ENCODE assay signal across 16 mouse cellular contexts in genomic region chr3:85859311-85859710, GRCm38 (mm10). TPM values are rescaled to one million over a fixed set of nuclear protein-coding genes. Genes with fewer than 3 reads are reported as not detected.
"Had no signal": no experiment of that assay in that cellular context is flagged by ENCODE, and none has a peak within 500 bp of the region (broad histone marks: within the 10 kb centered on the region; RNA-seq: fewer than 3 reads in every experiment).

No protein-coding gene starts in this region.

- H3K9me3 ChIP-seq: kidney, embryonic 15.5 days; liver, embryonic 13.5 days; lung, embryonic 15.5 days; midbrain, embryonic 12.5 days; midbrain, embryonic 15.5 days; neural tube, embryonic 13.5 days; stomach, embryonic 15.5 days had no signal

- ATAC-seq: midbrain, embryonic 15.5 days had no signal

- H3K27me3 ChIP-seq: kidney, embryonic 15.5 days; liver, embryonic 13.5 days; lung, embryonic 15.5 days; midbrain, embryonic 12.5 days; midbrain, embryonic 15.5 days; neural tube, embryonic 13.5 days; stomach, embryonic 15.5 days had no signal

- DNase-seq: kidney, postnatal 10 days; layer of hippocampus, postnatal 36 days; liver, embryonic 13.5 days; retina, postnatal 1 day; right cerebral cortex, postnatal 25 days; spleen, adult 18-20 months; thymus, postnatal 25 days had no signal

- H3K4me3 ChIP-seq: kidney, embryonic 15.5 days; left cerebral cortex, adult 2 months; liver, embryonic 13.5 days; lung, embryonic 15.5 days; midbrain, embryonic 12.5 days; midbrain, embryonic 15.5 days; neural tube, embryonic 13.5 days; stomach, embryonic 15.5 days had no signal

- H3K4me2 ChIP-seq: kidney, embryonic 15.5 days; liver, embryonic 13.5 days; lung, embryonic 15.5 days; midbrain, embryonic 12.5 days; midbrain, embryonic 15.5 days; neural tube, embryonic 13.5 days; stomach, embryonic 15.5 days had no signal

- H3K9ac ChIP-seq: kidney, embryonic 15.5 days; liver, embryonic 13.5 days; lung, embryonic 15.5 days; midbrain, embryonic 12.5 days; midbrain, embryonic 15.5 days; neural tube, embryonic 13.5 days; stomach, embryonic 15.5 days had no signal

- H3K4me1 ChIP-seq: midbrain, embryonic 15.5 days; neural tube, embryonic 13.5 days; stomach, embryonic 15.5 days had no signal

- H3K27ac ChIP-seq: kidney, embryonic 15.5 days; left cerebral cortex, adult 2 months; liver, embryonic 13.5 days; macrophage; midbrain, embryonic 12.5 days; midbrain, embryonic 15.5 days; neural tube, embryonic 13.5 days; stomach, embryonic 15.5 days had no signal

- H3K36me3 ChIP-seq: kidney, embryonic 15.5 days; liver, embryonic 13.5 days; lung, embryonic 15.5 days; midbrain, embryonic 12.5 days; midbrain, embryonic 15.5 days; neural tube, embryonic 13.5 days; stomach, embryonic 15.5 days had no signal

RNA-seq across cellular contexts. Expression of gene Glt28d2, which starts 28.0 kb away (rescaled TPM):
- total RNA-seq: megakaryocyte, adult 5-6 weeks had no signal
- polyA plus RNA-seq: macrophage had no signal

RNA-seq across cellular contexts. Expression of gene Gm37240, which starts 28.0 kb away (rescaled TPM):
- total RNA-seq: layer of hippocampus, postnatal 36 days had no signal
- polyA plus RNA-seq: macrophage; neural tube, embryonic 13.5 days had no signal

RNA-seq across cellular contexts. Expression of gene Fam160a1, which starts 42.2 kb away (rescaled TPM):
- total RNA-seq: megakaryocyte, adult 5-6 weeks had no signal
- polyA plus RNA-seq: macrophage had no signal
